Mouse (Mus musculus) MEL (cell line): ENCODE measurements at regions not wholly inside any gene's neighbourhood (a gene's known extent, or its start where the extent isn't known, plus 50 kb on each side); places are given as distances from the start of the nearest gene placed in this dataset.

Experiments used
- DNase-seq: peaks from one replicate; pipeline ENCODE4 v3.0.0; 2011; ENCODE audit warnings: low read depth, low spot score
- H3K27ac ChIP-seq: 2 replicates; pipeline ENCODE4 v1.5.1; 2012; ENCODE audit warnings: low read depth, mild to moderate bottlenecking, control low read depth, low read length, moderate library complexity; ENCODE audit not compliant: control insufficient read depth
- H3K27me3 ChIP-seq, 2 experiments: fragments of 150-350 bp in 1 of 2; sonication (generic) in 1 of 2; 2 replicates each; pipeline ENCODE4 v1.6.1; 2012; ENCODE audit warnings: low read length in 2 of 2, mild to moderate bottlenecking in 2 of 2, improper control_type of control experiment in 1 of 2, moderate library complexity in 1 of 2; ENCODE audit not compliant: insufficient read depth in 2 of 2, control insufficient read depth in 1 of 2
- H3K36me3 ChIP-seq, 2 experiments: 2 replicates each; pipeline ENCODE4 v1.6.1; 2012 to 2014; ENCODE audit warnings: low read length in 2 of 2, improper control_type of control experiment in 1 of 2, inconsistent platforms in 1 of 2, mild to moderate bottlenecking in 1 of 2; ENCODE audit not compliant: insufficient read depth in 2 of 2, control insufficient read depth in 1 of 2
- H3K4me1 ChIP-seq, 2 experiments: fragments of 150-350 bp in 1 of 2; sonication (generic) in 1 of 2; 2 replicates each; pipeline ENCODE4 v1.6.1; 2012; ENCODE audit warnings: low read length in 2 of 2, improper control_type of control experiment in 1 of 2, mild to moderate bottlenecking in 1 of 2; ENCODE audit not compliant: insufficient read depth in 2 of 2, control insufficient read depth in 1 of 2
- H3K4me3 ChIP-seq, 2 experiments: fragments of 150-350 bp in 1 of 2; sonication (generic) in 1 of 2; 2 replicates each; pipeline ENCODE4 v1.5.1; 2012; ENCODE audit warnings: low read depth in 2 of 2, low read length in 2 of 2, mild to moderate bottlenecking in 2 of 2, moderate library complexity in 2 of 2, control low read depth in 1 of 2, improper control_type of control experiment in 1 of 2; ENCODE audit not compliant: control insufficient read depth in 1 of 2, insufficient read depth in 1 of 2
- H3K79me2 ChIP-seq: 2 replicates; pipeline ENCODE4 v1.6.1; 2012; ENCODE audit warnings: mild to moderate bottlenecking, low read length, moderate library complexity; ENCODE audit not compliant: control insufficient read depth, poor library complexity, insufficient read depth
- H3K9ac ChIP-seq: 2 replicates; pipeline ENCODE4 v1.6.1; 2012; ENCODE audit warnings: low read depth, mild to moderate bottlenecking, control low read depth, low read length, moderate library complexity; ENCODE audit not compliant: control insufficient read depth, poor library complexity, severe bottlenecking
- H3K9me3 ChIP-seq: fragments of 150-350 bp; sonication (generic); replicated peaks from 2 replicates; pipeline ENCODE4 v1.6.1; 2012; ENCODE audit warnings: mild to moderate bottlenecking, low read length, improper control_type of control experiment, moderate library complexity; ENCODE audit not compliant: insufficient read depth
- CHD1 ChIP-seq: IDR thresholded peaks from 2 replicates; pipeline ENCODE4 v1.6.1; 2012; ENCODE audit warnings: low read depth, mild to moderate bottlenecking, inconsistent platforms, low read length, improper control_type of control experiment
- CTCF ChIP-seq, 3 experiments: IDR thresholded peaks in 2 of 3; conservative IDR thresholded peaks in 1 of 3; 2 replicates each; pipeline ENCODE4 v1.5.1; 2011 to 2012; ENCODE audit warnings: low read length in 3 of 3, low read depth in 2 of 3, mild to moderate bottlenecking in 2 of 3, improper control_type of control experiment in 1 of 3, inconsistent platforms in 1 of 3, mixed read lengths in 1 of 3, moderate library complexity in 1 of 3; ENCODE audit not compliant: control insufficient read depth in 1 of 3, insufficient read depth in 1 of 3, poor library complexity in 1 of 3, severe bottlenecking in 1 of 3
- E2F4 ChIP-seq: IDR thresholded peaks from 2 replicates; pipeline ENCODE4 v1.6.1; 2011; ENCODE audit warnings: low read depth, low read length, improper control_type of control experiment, borderline replicate concordance
- EP300 ChIP-seq, 2 experiments: IDR thresholded peaks; 2 replicates each; pipeline ENCODE4 v1.6.1; 2011; ENCODE audit warnings: improper control_type of control experiment in 2 of 2, low read length in 2 of 2, low read depth in 1 of 2, mild to moderate bottlenecking in 1 of 2
- ETS1 ChIP-seq: IDR thresholded peaks from 2 replicates; pipeline ENCODE4 v1.6.1; 2012; ENCODE audit warnings: low read depth, mild to moderate bottlenecking, inconsistent platforms, low read length, improper control_type of control experiment, moderate library complexity
- GATA1 ChIP-seq: IDR thresholded peaks from 2 replicates; pipeline ENCODE4 v1.6.1; 2011; ENCODE audit warnings: low read depth, low read length, improper control_type of control experiment
- HCFC1 ChIP-seq: IDR thresholded peaks from 2 replicates; pipeline ENCODE4 v1.6.1; 2012; ENCODE audit warnings: low read depth, mild to moderate bottlenecking, inconsistent platforms, low read length, improper control_type of control experiment, moderate library complexity
- KAT2A ChIP-seq: conservative IDR thresholded peaks from 2 replicates; pipeline ENCODE4 v1.6.1; 2012; ENCODE audit warnings: low read depth, low read length, improper control_type of control experiment, inconsistent platforms
- MAFK ChIP-seq: IDR thresholded peaks from 2 replicates; pipeline ENCODE4 v1.6.1; 2011; ENCODE audit warnings: low read depth, mild to moderate bottlenecking, low read length, improper control_type of control experiment, borderline replicate concordance
- MAZ ChIP-seq: IDR thresholded peaks from 2 replicates; pipeline ENCODE4 v1.6.1; 2012; ENCODE audit warnings: low read depth, mild to moderate bottlenecking, inconsistent platforms, low read length, improper control_type of control experiment
- MEF2A ChIP-seq: IDR thresholded peaks from 2 replicates; pipeline ENCODE4 v1.6.1; 2014; ENCODE audit warnings: low read depth, mild to moderate bottlenecking, inconsistent platforms, low read length, improper control_type of control experiment; ENCODE audit not compliant: poor library complexity, insufficient replicate concordance, severe bottlenecking; ENCODE audit errors: extremely low read depth
- MYB ChIP-seq: IDR thresholded peaks from 2 replicates; pipeline ENCODE4 v1.6.1; 2011; ENCODE audit warnings: mild to moderate bottlenecking, low read depth, low read length, improper control_type of control experiment
- NRF1 ChIP-seq: IDR thresholded peaks from 2 replicates; pipeline ENCODE4 v1.6.1; 2014; ENCODE audit warnings: low read depth, mild to moderate bottlenecking, inconsistent platforms, low read length, improper control_type of control experiment, moderate library complexity; ENCODE audit not compliant: poor library complexity, insufficient read depth, severe bottlenecking
- POLR2A ChIP-seq, 2 experiments: IDR thresholded peaks; 2 replicates each; pipeline ENCODE4 v1.6.1; 2011 to 2012; ENCODE audit warnings: low read length in 2 of 2, mild to moderate bottlenecking in 2 of 2, control low read depth in 1 of 2, improper control_type of control experiment in 1 of 2, low read depth in 1 of 2, moderate library complexity in 1 of 2; ENCODE audit not compliant: control insufficient read depth in 1 of 2, insufficient read depth in 1 of 2, poor library complexity in 1 of 2
- POLR2AphosphoS2 ChIP-seq: IDR thresholded peaks from 2 replicates; pipeline ENCODE4 v1.6.1; 2011; ENCODE audit warnings: low read length, improper control_type of control experiment
- RAD21 ChIP-seq: IDR thresholded peaks from 2 replicates; pipeline ENCODE4 v1.6.1; 2011; ENCODE audit warnings: mild to moderate bottlenecking, low read depth, low read length, improper control_type of control experiment
- SIN3A ChIP-seq: IDR thresholded peaks from 2 replicates; pipeline ENCODE4 v1.6.1; 2012; ENCODE audit warnings: low read length, improper control_type of control experiment, inconsistent platforms
- TAL1 ChIP-seq: IDR thresholded peaks from 2 replicates; pipeline ENCODE4 v1.6.1; 2012; ENCODE audit warnings: mild to moderate bottlenecking, inconsistent platforms, low read length, moderate library complexity, mixed read lengths
- TCF12 ChIP-seq: IDR thresholded peaks from 2 replicates; pipeline ENCODE4 v1.6.1; 2014; ENCODE audit warnings: low read depth, mild to moderate bottlenecking, inconsistent platforms, low read length, improper control_type of control experiment, moderate library complexity
- USF1 ChIP-seq: IDR thresholded peaks from 2 replicates; pipeline ENCODE4 v1.6.1; 2014; ENCODE audit warnings: low read depth, mild to moderate bottlenecking, inconsistent platforms, low read length, improper control_type of control experiment, moderate library complexity
- USF2 ChIP-seq, 2 experiments: IDR thresholded peaks; 2 replicates each; pipeline ENCODE4 v1.6.1; 2011 to 2012; ENCODE audit warnings: improper control_type of control experiment in 2 of 2, low read length in 2 of 2, borderline replicate concordance in 1 of 2, inconsistent platforms in 1 of 2, low read depth in 1 of 2, mild to moderate bottlenecking in 1 of 2; ENCODE audit not compliant: insufficient read depth in 1 of 2
- ZKSCAN1 ChIP-seq: IDR thresholded peaks from 2 replicates; pipeline ENCODE4 v1.6.1; 2012; ENCODE audit warnings: low read depth, mild to moderate bottlenecking, inconsistent platforms, low read length, improper control_type of control experiment, moderate library complexity
- ZMIZ1 ChIP-seq: IDR thresholded peaks from 2 replicates; pipeline ENCODE4 v1.6.1; 2012; ENCODE audit warnings: low read depth, mild to moderate bottlenecking, inconsistent platforms, low read length, improper control_type of control experiment, moderate library complexity
- ZNF384 ChIP-seq: IDR thresholded peaks from 2 replicates; pipeline ENCODE4 v1.6.1; 2012; ENCODE audit warnings: low read depth, mild to moderate bottlenecking, inconsistent platforms, low read length, improper control_type of control experiment

GRCm38 (mm10) chr13:60057761-60058274 lies 119.3 kb downstream of the Gas1 start:
- Histone ChIP-seq H3K27me3 (no peaks in the 10 kb centered on the region), H3K79me2 (no peaks in the 10 kb centered on the region), H3K9me3 (no peaks in the 10 kb centered on the region), H3K36me3 (no peaks in the 10 kb centered on the region), H3K9ac (no peak overlapping the region), H3K27ac (no peak overlapping the region), H3K4me1 (no peaks in the 10 kb centered on the region), H3K4me3 (no peak overlapping the region)
- DNase-seq = no peak
- TF ChIP-seq POLR2A (IDR thresholded peaks at IDR 0.05; ENCODE audit: control insufficient read depth in 1 of 2, insufficient read depth in 1 of 2, low read depth in 1 of 2, low read length in 2 of 2, poor library complexity in 1 of 2) = no peak
- TF ChIP-seq RAD21 = no peak
- TF ChIP-seq NRF1 = no peak
- TF ChIP-seq USF2 (IDR thresholded peaks at IDR 0.05; ENCODE audit: borderline replicate concordance in 1 of 2, insufficient read depth in 1 of 2, low read depth in 1 of 2, low read length in 2 of 2) = no peak
- TF ChIP-seq KAT2A = no peak
- no peak for TF ChIP-seq ZMIZ1
- no peak for TF ChIP-seq ZNF384
- TF ChIP-seq MAZ = no peak
- TF ChIP-seq TAL1 = no peak
- no peak for TF ChIP-seq ETS1
- no peak for TF ChIP-seq TCF12
- TF ChIP-seq HCFC1 = no peak
- no peak for TF ChIP-seq EP300 (IDR thresholded peaks at IDR 0.05; ENCODE audit: low read depth in 1 of 2, low read length in 2 of 2)
- no peak for TF ChIP-seq MEF2A
- TF ChIP-seq E2F4 = no peak
- no peak for TF ChIP-seq CTCF (IDR thresholded peaks at IDR 0.05 in 2 of 3, conservative IDR thresholded peaks at IDR 0.05 in 1 of 3; ENCODE audit: control insufficient read depth in 1 of 3, insufficient read depth in 1 of 3, low read depth in 2 of 3, low read length in 3 of 3, poor library complexity in 1 of 3, severe bottlenecking in 1 of 3)
- TF ChIP-seq CHD1 = no peak
- TF ChIP-seq SIN3A = no peak
- TF ChIP-seq MAFK = no peak
- no peak for TF ChIP-seq USF1

- H3K27me3 ChIP-seq = no peaks in the 10 kb centered on the region
- TF ChIP-seq TAL1 (no peak), ZNF384 (no peak), ZKSCAN1 (no peak), SIN3A (no peak), MYB (no peak), POLR2AphosphoS2 (no peak), GATA1 (no peak), CHD1 (no peak)
- H3K36me3 ChIP-seq = no peaks in the 10 kb centered on the region
- no peaks in the 10 kb centered on the region for H3K9me3 ChIP-seq
- H3K4me3 ChIP-seq = no peak overlapping the region
- H3K27ac ChIP-seq = no peak overlapping the region
- no peak for DNase-seq
- H3K4me1 ChIP-seq = no peaks in the 10 kb centered on the region
- no peak overlapping the region for H3K9ac ChIP-seq
- no peaks in the 10 kb centered on the region for H3K79me2 ChIP-seq
Measured at GRCm38 (mm10) chr13:60054531-60054930, 122.6 kb downstream of the Gas1 start.
